9 mouse cellular contexts compared by ENCODE assay signal in the genomic region with DNA sequence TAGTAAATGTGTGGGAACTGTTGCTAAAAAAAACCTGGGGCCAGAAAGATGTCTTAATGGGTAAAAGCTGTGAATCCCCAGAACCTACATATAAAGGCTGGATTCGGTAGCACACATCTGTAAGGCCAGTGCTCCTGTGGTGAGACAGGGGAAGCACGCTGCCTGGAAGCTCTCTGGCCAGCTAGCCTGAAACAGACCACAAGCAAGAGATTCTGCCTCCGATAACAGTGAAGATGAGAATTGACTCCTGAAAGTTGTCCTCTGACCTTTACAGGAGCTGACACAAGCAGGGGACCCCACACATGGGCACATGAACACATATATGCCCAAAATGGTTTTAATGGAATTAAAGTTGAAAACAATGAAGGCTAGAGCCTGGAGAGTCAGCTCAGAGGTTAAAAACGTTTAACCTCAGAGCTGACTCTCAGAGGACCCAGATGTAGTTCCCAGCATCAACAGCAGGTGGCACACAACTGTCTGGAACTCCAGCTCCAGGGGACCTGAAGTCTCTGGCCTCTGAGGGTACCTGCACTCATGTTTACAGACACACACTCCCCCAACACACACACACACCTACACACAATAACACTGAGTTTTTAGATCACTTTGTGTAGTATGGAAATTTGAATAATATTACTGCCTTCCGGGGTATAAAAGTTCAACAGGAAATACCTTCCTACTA. TPM values are rescaled to one million over a fixed set of nuclear protein-coding genes. Genes with fewer than 3 reads are reported as not detected.
DNase-seq lines count a peak whose midpoint lies in the region; ATAC-seq and TF ChIP-seq lines count a peak whose summit lies in the region.
"Had no signal": no experiment of that assay in that cellular context is flagged by ENCODE, and none has a peak within 500 bp of the region (broad histone marks: within the 10 kb centered on the region; RNA-seq: fewer than 3 reads in every experiment).

No protein-coding gene starts in this region.

- TF ChIP-seq CTCF in E14TG2a.4 (conservative IDR thresholded peaks at IDR 0.05; ENCODE audit: low read length), result peak; percentile 94

- H3K27me3 ChIP-seq in E14TG2a.4 (ENCODE audit: insufficient read depth, low read length), result peaks cover 27% of the 10 kb centered on the region
- no peaks in the 10 kb centered on the region for H3K27me3 ChIP-seq in kidney, embryonic 14.5 days (ENCODE audit: control insufficient read depth, insufficient read depth, low read length)
- H3K27me3 ChIP-seq: hindbrain, embryonic 15.5 days had no signal

- H3K27ac ChIP-seq in kidney, embryonic 14.5 days (ENCODE audit: low read depth, low read length), result no peak overlapping the region
- H3K27ac ChIP-seq: hindbrain, embryonic 15.5 days had no signal

- peak; percentile 64 for DNase-seq in A20 (ENCODE audit: low read depth, low spot score)
- peak; percentile 31 for DNase-seq in cerebellum, adult 11 months
- peak; percentile 64 to 69 for DNase-seq in lung, adult 18-20 months
- peak; percentile 68 for DNase-seq in retina, postnatal 1 day
- peak; percentile 60 to 70 for DNase-seq in urinary bladder, postnatal 36 days (ENCODE audit: low spot score in 2 of 2)

- WGBS in kidney, embryonic 14.5 days, result 57% methylated on average over 5 of the region's 5 CpGs

- H3K9me3 ChIP-seq in E14TG2a.4 (ENCODE audit: low read length), result no peaks in the 10 kb centered on the region
- no peaks in the 10 kb centered on the region for H3K9me3 ChIP-seq in kidney, embryonic 14.5 days (ENCODE audit: control insufficient read depth, low read length)
- H3K9me3 ChIP-seq: hindbrain, embryonic 15.5 days had no signal

- H3K4me3 ChIP-seq in E14TG2a.4 (replicated peaks; ENCODE audit: low read length), result no peak overlapping the region
- H3K4me3 ChIP-seq in kidney, embryonic 14.5 days (ENCODE audit: low read length), result no peak overlapping the region
- H3K4me3 ChIP-seq: hindbrain, embryonic 15.5 days had no signal

- no peaks in the 10 kb centered on the region for H3K36me3 ChIP-seq in E14TG2a.4 (ENCODE audit: insufficient read depth, low read length)
- no peaks in the 10 kb centered on the region for H3K36me3 ChIP-seq in kidney, embryonic 14.5 days (ENCODE audit: control insufficient read depth, insufficient read depth, low read length)
- H3K36me3 ChIP-seq: hindbrain, embryonic 15.5 days had no signal

- ATAC-seq in frontal cortex, adult (ENCODE audit: low TSS enrichment), result peak; percentile 60; the same call in 1 of the 2 replicates
- peak; percentile 59 for ATAC-seq in kidney, embryonic 14.5 days (ENCODE audit: low FRiP score, low TSS enrichment)

- H3K9ac ChIP-seq in kidney, embryonic 14.5 days (ENCODE audit: low read depth, low read length), result no peak overlapping the region
- H3K9ac ChIP-seq: hindbrain, embryonic 15.5 days had no signal

- no peak overlapping the region for H3K4me2 ChIP-seq in kidney, embryonic 14.5 days (replicated peaks; ENCODE audit: low read depth, low read length)
- H3K4me2 ChIP-seq: hindbrain, embryonic 15.5 days had no signal

- peaks cover 12% of the 10 kb centered on the region for H3K4me1 ChIP-seq in E14TG2a.4 (replicated peaks; ENCODE audit: low read depth, low read length)
- peaks cover 12% of the 10 kb centered on the region for H3K4me1 ChIP-seq in kidney, embryonic 14.5 days (ENCODE audit: control insufficient read depth, insufficient read depth, low read length)
- H3K4me1 ChIP-seq: hindbrain, embryonic 15.5 days had no signal

RNA-seq across cellular contexts. Expression of a gene that starts 45.8 kb away (rescaled TPM):
- polyA plus RNA-seq in kidney, embryonic 14.5 days (2014; fragmentation: Nextera tagmentation; extraction: Ambion mirVana), result 21.6 and 32.6 TPM in 2 replicates
